Mouse (Mus musculus) bone marrow macrophage, adult 2 months (primary cell): Measurements from ENCODE around the gene Ildr1. TPM values are rescaled to one million over a fixed set of nuclear protein-coding genes. Genes with fewer than 3 reads are reported as not detected.

Experiments used
- H3K27ac ChIP-seq: 2 replicates; pipeline ENCODE4 v1.5.1; 2012; ENCODE audit warnings: low read depth, low read length; ENCODE audit not compliant: insufficient read depth
- H3K4me1 ChIP-seq: 2 replicates; pipeline ENCODE4 v1.6.1; 2012; ENCODE audit warnings: low read length; ENCODE audit not compliant: control insufficient read depth, insufficient read depth
- H3K4me3 ChIP-seq: 2 replicates; pipeline ENCODE4 v1.5.1; 2012; ENCODE audit warnings: mild to moderate bottlenecking, low read length, moderate library complexity; ENCODE audit not compliant: insufficient read depth
- CTCF ChIP-seq: IDR thresholded peaks from 2 replicates; pipeline ENCODE4 v1.5.1; 2012; ENCODE audit warnings: low read depth, mild to moderate bottlenecking, low read length, moderate library complexity
- POLR2A ChIP-seq: IDR thresholded peaks from 2 replicates; pipeline ENCODE4 v1.6.1; 2012; ENCODE audit warnings: mild to moderate bottlenecking, low read depth, low read length, borderline replicate concordance
- polyA plus RNA-seq: library from polyadenylated mRNA; stranded (reverse); fragments of >200 nt; gene quantifications from 2 replicates; pipeline ENCODE4 v1.2.4, GENCODE M21; 2012; ENCODE audit not compliant: missing spikeins, insufficient read depth, insufficient read length

Gene Ildr1
- polyA plus RNA-seq, 1 experiment = not detected

- Histone ChIP-seq H3K4me1 (peaks cover 43% of the 10 kb centered on the region), H3K27ac (no peak overlapping the region), H3K4me3 (no peak overlapping the region)
- TF ChIP-seq POLR2A = no peak
- TF ChIP-seq CTCF = no peak
Measured at GRCm38 (mm10) chr16:36666448-36667017, 27.2 kb upstream of the Ildr1 start.

GRCm38 (mm10) chr16:36670590-36670989 lies 23.2 kb upstream of the Ildr1 start:
- Histone ChIP-seq H3K4me3 (no peak overlapping the region), H3K4me1 (peaks cover 49% of the 10 kb centered on the region), H3K27ac (no peak overlapping the region)
- TF ChIP-seq CTCF (no peak), POLR2A (no peak)

- Histone ChIP-seq H3K4me3 (no peak overlapping the region), H3K4me1 (peaks cover 48% of the 10 kb centered on the region), H3K27ac (peak overlapping the region; percentile 31; the same call in 1 of the 2 replicates)
- TF ChIP-seq POLR2A = no peak
- no peak for TF ChIP-seq CTCF
Measured at GRCm38 (mm10) chr16:36673196-36673595, 20.6 kb upstream of the Ildr1 start.

- Histone ChIP-seq H3K4me1 (peaks cover 45% of the 10 kb centered on the region), H3K4me3 (no peak overlapping the region), H3K27ac (no peak overlapping the region)
- TF ChIP-seq CTCF (no peak), POLR2A (no peak)
Measured at GRCm38 (mm10) chr16:36674457-36675204, 19.1 kb upstream of the Ildr1 start.

- H3K4me1 ChIP-seq = peaks cover 38% of the 10 kb centered on the region
- no peak overlapping the region for H3K27ac ChIP-seq
Measured at GRCm38 (mm10) chr16:36675304-36675703, 18.5 kb upstream of the Ildr1 start.

GRCm38 (mm10) chr16:36675902-36676301 lies 17.9 kb upstream of the Ildr1 start:
- no peak overlapping the region for H3K4me3 ChIP-seq
- no peak overlapping the region for H3K27ac ChIP-seq
- peaks cover 35% of the 10 kb centered on the region for H3K4me1 ChIP-seq
- TF ChIP-seq CTCF (no peak), POLR2A (no peak)

More at GRCm38 (mm10) chr16:36675304-36675703, 18.5 kb upstream of the Ildr1 start:
- H3K4me3 ChIP-seq = no peak overlapping the region
- no peak for TF ChIP-seq POLR2A
- TF ChIP-seq CTCF = no peak

GRCm38 (mm10) chr16:36681829-36682228 lies 11.9 kb upstream of the Ildr1 start:
- no peak overlapping the region for H3K4me3 ChIP-seq
- no peaks in the 10 kb centered on the region for H3K4me1 ChIP-seq
- no peak for TF ChIP-seq CTCF
- TF ChIP-seq POLR2A = no peak
- H3K27ac ChIP-seq = no peak overlapping the region

- no peak for TF ChIP-seq CTCF
- TF ChIP-seq POLR2A = no peak
- no peak overlapping the region for H3K4me3 ChIP-seq
- H3K4me1 ChIP-seq = no peaks in the 10 kb centered on the region
- no peak overlapping the region for H3K27ac ChIP-seq
Measured at GRCm38 (mm10) chr16:36684325-36684918, 9.4 kb upstream of the Ildr1 start.

- H3K4me3 ChIP-seq = no peak overlapping the region
- TF ChIP-seq CTCF (no peak), POLR2A (no peak)
- peaks cover 10% of the 10 kb centered on the region for H3K4me1 ChIP-seq
- H3K27ac ChIP-seq = no peak overlapping the region
Measured at GRCm38 (mm10) chr16:36688076-36688475, 5.7 kb upstream of the Ildr1 start.

- Histone ChIP-seq H3K4me1 (peaks cover 10% of the 10 kb centered on the region), H3K4me3 (no peak overlapping the region), H3K27ac (no peak overlapping the region)
- no peak for TF ChIP-seq POLR2A
- no peak for TF ChIP-seq CTCF
Measured at GRCm38 (mm10) chr16:36691484-36691883, 2.3 kb upstream of the Ildr1 start.
